Mouse (Mus musculus) cerebellum, adult 2 months (tissue): Measurements from ENCODE around the gene Hipk1.

Source experiments
- CTCF ChIP-seq: fragments of 200-500 bp; IDR thresholded peaks from 2 replicates; pipeline ENCODE4 v1.5.1; 2011; ENCODE audit warnings: low read depth, mild to moderate bottlenecking, control low read depth, low read length, moderate library complexity, borderline replicate concordance; ENCODE audit not compliant: insufficient read depth
- POLR2A ChIP-seq: fragments of 200-500 bp; IDR thresholded peaks from 2 replicates; pipeline ENCODE4 v1.6.1; 2011; ENCODE audit warnings: low read length, control low read depth, borderline replicate concordance; ENCODE audit not compliant: insufficient read depth

DNA sequence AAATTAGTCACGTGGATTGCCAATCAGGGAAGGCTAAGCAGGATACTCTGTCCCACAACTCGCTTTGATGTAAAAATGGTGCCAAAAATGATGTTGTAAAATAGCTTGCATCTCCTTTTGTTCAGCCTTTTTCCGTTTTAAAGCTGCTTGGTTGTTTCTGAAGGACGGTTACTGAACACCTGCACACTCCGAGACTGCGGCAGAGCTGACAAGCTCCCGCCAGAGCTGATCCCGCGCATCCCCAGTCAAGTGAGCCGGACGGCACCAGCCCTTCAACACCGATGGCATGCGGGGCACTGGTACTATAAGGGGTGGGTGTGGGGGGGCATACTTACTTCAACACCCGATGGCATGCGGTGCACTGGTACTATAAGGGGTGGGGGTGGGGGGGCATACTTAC lies 17.4 kb downstream of the Hipk1 start:
- TF ChIP-seq CTCF: no peak
- TF ChIP-seq POLR2A: no peak
